Mouse (Mus musculus): ENCODE results near the gene Tmem56. TPM values are rescaled to one million over a fixed set of nuclear protein-coding genes. Genes with fewer than 3 reads are reported as not detected.

The Tmem56 gene
- total and polyA plus RNA-seq, 2 experiments = 24.1 to 150 TPM

DNA sequence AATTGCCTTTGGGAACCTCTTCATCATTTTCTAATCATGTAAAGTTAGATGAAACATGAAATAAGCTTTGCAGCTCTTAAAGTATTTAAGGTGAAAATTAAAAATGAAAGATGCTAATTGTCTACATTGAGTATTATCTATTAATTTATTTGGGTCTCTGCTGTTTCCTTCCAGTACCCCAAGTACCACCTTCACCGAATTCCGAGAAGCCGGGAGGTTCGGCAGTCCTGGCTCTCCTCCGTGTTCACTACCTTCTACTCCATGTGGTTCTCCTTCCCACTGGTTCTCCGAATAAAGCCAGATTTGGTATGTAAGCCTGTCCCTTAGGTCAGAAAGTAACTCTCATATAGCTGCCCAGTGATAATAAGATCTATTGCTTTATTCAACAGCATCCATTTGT, 37.0 kb upstream of the Tmem56 start:
- H3K27ac ChIP-seq (replicated peaks; ENCODE audit: insufficient read depth, low read depth, low read length) = no peak overlapping the region
- peaks cover 3% of the 10 kb centered on the region; the same call in 1 of the 2 replicates for H3K79me2 ChIP-seq (ENCODE audit: control insufficient read depth, insufficient read depth, low read length)
- 95% methylated on average over 6 of the region's 6 CpGs for WGBS
- no peak for DNase-seq (ENCODE audit: extremely low read depth, low read depth, low spot score)
- no peaks in the 10 kb centered on the region for H3K27me3 ChIP-seq (ENCODE audit: control insufficient read depth, insufficient read depth, low read length)
- H3K4me3 ChIP-seq (ENCODE audit: insufficient read depth, low read depth, low read length) = no peak overlapping the region
- H3K36me3 ChIP-seq (ENCODE audit: control insufficient read depth, insufficient read depth, low read length) = peaks cover 12% of the 10 kb centered on the region
- H3K4me1 ChIP-seq (ENCODE audit: control insufficient read depth, insufficient read depth, low read length) = no peaks in the 10 kb centered on the region
- no peak overlapping the region for H3K9ac ChIP-seq (ENCODE audit: low read depth, low read length)
- TF ChIP-seq CTCF (IDR thresholded peaks at IDR 0.05; ENCODE audit: low read depth, low read length) (no peak), POLR2A (IDR thresholded peaks at IDR 0.05; ENCODE audit: extremely low read depth, insufficient read depth, low read length) (no peak)

DNA sequence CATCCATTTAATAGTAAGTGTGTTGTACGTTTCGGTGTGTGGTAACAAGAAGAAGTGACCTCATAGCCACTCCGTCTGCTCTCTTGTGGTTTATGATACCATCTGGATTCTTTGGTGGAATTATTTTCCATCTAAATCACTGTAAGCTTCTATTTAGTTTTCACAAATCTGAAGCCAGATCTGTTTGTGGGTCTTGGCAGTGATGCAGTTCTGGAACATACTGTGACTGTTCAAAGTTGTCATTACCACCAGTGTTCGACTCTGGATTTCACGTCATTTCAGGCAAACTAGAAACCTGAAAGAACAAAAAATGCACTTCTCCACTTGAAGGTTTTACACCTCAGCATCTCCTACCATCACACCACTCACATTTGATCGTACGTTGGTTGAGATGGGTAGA, 32.6 kb upstream of the Tmem56 start:
- Histone ChIP-seq H3K79me2 (ENCODE audit: control insufficient read depth, insufficient read depth, low read length) (0 out of 2 replicates have a peak, but pooled peaks cover 3% of the 10 kb centered on the region), H3K4me3 (ENCODE audit: insufficient read depth, low read depth, low read length) (no peak overlapping the region), H3K27ac (replicated peaks; ENCODE audit: insufficient read depth, low read depth, low read length) (no peak overlapping the region), H3K4me1 (ENCODE audit: control insufficient read depth, insufficient read depth, low read length) (no peaks in the 10 kb centered on the region), H3K9ac (ENCODE audit: low read depth, low read length) (no peak overlapping the region), H3K27me3 (ENCODE audit: control insufficient read depth, insufficient read depth, low read length) (no peaks in the 10 kb centered on the region), H3K36me3 (ENCODE audit: control insufficient read depth, insufficient read depth, low read length) (peaks cover 8% of the 10 kb centered on the region; the same call in 1 of the 2 replicates)
- TF ChIP-seq CTCF (IDR thresholded peaks at IDR 0.05; ENCODE audit: low read depth, low read length) (no peak), POLR2A (IDR thresholded peaks at IDR 0.05; ENCODE audit: extremely low read depth, insufficient read depth, low read length) (no peak)
- DNase-seq (ENCODE audit: extremely low read depth, low read depth, low spot score) = no peak
- WGBS = 98% methylated on average over 7 of the region's 7 CpGs

DNA sequence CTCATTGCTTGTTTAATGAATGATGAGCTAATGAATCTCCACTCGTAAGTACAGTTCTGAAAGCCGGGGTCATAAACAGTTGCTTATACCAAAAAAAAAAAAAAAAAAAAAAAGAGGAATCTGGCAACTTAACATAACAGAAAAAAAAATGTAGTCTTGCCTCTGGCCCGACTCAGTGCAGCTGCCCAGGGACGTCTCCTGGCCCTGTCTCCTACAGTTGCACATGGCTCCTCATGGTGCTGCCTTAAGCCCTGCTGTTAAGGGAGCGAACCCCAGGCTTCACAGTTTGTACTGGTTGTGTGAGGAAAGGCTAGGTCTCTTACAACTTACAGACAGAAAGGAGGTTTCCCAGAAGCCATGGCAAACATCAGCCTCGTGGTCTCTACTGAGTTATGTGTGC, 31.3 kb upstream of the Tmem56 start:
- 84% methylated on average over 6 of the region's 6 CpGs for WGBS
- H3K27ac ChIP-seq (replicated peaks; ENCODE audit: insufficient read depth, low read depth, low read length) = no peak overlapping the region

DNA sequence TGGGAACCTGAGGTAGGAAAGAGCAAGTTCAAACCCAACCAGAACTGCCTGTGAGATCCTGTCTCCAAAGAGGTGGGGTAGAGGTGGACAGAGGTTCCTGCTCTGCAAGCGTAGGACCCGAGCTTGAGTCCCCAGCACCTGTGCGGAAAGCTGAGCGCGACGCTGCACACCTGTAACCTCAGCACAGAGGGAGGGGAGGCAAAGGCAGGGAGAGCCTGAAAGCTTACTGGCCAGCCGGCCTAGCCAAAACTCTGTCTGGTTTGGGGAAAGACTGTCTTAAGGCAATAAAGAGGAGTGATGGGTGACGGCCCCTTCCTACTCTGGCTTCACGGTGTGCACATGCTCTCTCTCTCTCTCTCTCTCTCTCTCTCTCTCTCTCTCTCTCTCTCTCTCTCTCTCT, 30.1 kb upstream of the Tmem56 start:
- H3K36me3 ChIP-seq (ENCODE audit: control insufficient read depth, insufficient read depth, low read length) = peaks cover 5% of the 10 kb centered on the region; the same call in 1 of the 2 replicates
- 88% methylated on average over 9 of the region's 9 CpGs for WGBS
- no peaks in the 10 kb centered on the region for H3K27me3 ChIP-seq (ENCODE audit: control insufficient read depth, insufficient read depth, low read length)
- H3K9ac ChIP-seq (ENCODE audit: low read depth, low read length) = no peak overlapping the region
- no peaks in the 10 kb centered on the region; the same call in 1 of the 2 replicates for H3K79me2 ChIP-seq (ENCODE audit: control insufficient read depth, insufficient read depth, low read length)
- H3K4me1 ChIP-seq (ENCODE audit: control insufficient read depth, insufficient read depth, low read length) = no peaks in the 10 kb centered on the region
- H3K4me3 ChIP-seq (ENCODE audit: insufficient read depth, low read depth, low read length) = no peak overlapping the region
- no peak overlapping the region for H3K27ac ChIP-seq (replicated peaks; ENCODE audit: insufficient read depth, low read depth, low read length)
- DNase-seq (ENCODE audit: extremely low read depth, low read depth, low spot score) = no peak
- TF ChIP-seq POLR2A (IDR thresholded peaks at IDR 0.05; ENCODE audit: extremely low read depth, insufficient read depth, low read length) (no peak), CTCF (IDR thresholded peaks at IDR 0.05; ENCODE audit: low read depth, low read length) (no peak)

More for the DNA sequence above, 31.3 kb upstream of the Tmem56 start:
- Histone ChIP-seq H3K4me1 (ENCODE audit: control insufficient read depth, insufficient read depth, low read length) (no peaks in the 10 kb centered on the region), H3K9ac (ENCODE audit: low read depth, low read length) (no peak overlapping the region), H3K36me3 (ENCODE audit: control insufficient read depth, insufficient read depth, low read length) (peaks cover 5% of the 10 kb centered on the region; the same call in 1 of the 2 replicates), H3K4me3 (ENCODE audit: insufficient read depth, low read depth, low read length) (no peak overlapping the region), H3K79me2 (ENCODE audit: control insufficient read depth, insufficient read depth, low read length) (0 out of 2 replicates have a peak, but pooled peaks cover 3% of the 10 kb centered on the region), H3K27me3 (ENCODE audit: control insufficient read depth, insufficient read depth, low read length) (no peaks in the 10 kb centered on the region)
- no peak for TF ChIP-seq CTCF (IDR thresholded peaks at IDR 0.05; ENCODE audit: low read depth, low read length)
- no peak for TF ChIP-seq POLR2A (IDR thresholded peaks at IDR 0.05; ENCODE audit: extremely low read depth, insufficient read depth, low read length)
- DNase-seq (ENCODE audit: extremely low read depth, low read depth, low spot score) = no peak

DNA sequence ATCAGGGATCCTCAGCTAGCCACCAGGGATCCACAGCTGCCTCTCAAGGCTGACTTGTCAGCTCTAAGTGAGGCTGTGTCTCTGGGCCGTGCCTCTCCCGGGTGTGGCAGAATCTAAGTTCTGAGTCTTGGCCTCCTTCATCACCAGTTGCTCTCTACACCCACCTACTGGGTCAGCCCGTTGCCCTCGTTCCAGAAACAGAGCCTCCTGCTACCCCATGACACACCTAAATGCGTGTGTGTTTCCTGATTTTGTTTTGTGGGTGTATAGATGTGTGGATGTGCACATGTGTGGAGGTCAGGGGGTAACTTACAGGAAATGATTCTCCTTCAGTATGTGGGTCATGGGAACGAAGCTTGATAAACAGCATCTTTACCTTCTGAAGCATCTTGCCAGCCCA, 29.5 kb upstream of the Tmem56 start:
- TF ChIP-seq CTCF (IDR thresholded peaks at IDR 0.05; ENCODE audit: low read depth, low read length) (no peak), POLR2A (IDR thresholded peaks at IDR 0.05; ENCODE audit: extremely low read depth, insufficient read depth, low read length) (no peak)

DNA sequence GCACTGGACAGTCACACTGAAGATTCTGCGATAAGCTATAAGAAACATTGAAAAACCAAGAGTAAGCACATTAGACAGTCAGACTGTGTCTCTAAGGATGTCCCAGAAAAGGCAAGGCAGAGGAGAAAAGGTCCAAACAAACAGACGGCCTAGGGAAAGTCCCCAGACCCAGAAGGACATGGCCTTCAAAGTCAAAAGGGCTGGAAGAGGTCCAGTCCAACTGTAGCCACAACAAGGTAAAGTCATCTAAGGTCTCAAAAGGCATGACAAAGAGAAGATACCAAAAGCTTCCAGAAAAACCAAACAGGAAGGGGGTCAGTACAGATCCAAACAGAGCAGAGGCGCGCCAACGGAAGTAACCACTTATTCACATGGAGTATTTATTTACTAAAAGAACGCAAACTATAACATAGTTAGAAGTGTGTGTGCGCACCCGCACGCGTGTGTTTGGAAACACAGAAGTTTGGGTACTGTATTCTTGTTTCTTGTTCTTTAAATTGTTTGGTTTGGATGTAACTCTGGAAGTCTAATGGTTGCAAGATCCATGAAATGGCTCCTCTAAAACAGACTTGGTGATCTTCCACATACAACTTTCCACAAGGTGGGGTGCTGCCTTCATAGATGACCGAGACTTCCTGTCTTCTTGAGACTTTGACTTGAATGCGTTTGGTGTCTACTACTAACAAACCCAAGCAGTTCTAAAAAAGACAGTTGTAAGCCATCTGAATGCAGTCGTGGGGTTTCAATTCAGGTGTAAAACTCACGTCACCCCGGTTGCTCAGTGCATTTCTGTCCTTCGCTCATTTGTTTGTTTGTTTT, 27.2 kb upstream of the Tmem56 start:
- no peaks in the 10 kb centered on the region for H3K27me3 ChIP-seq (ENCODE audit: control insufficient read depth, insufficient read depth, low read length)
- 86% methylated on average over 16 of the region's 16 CpGs for WGBS
- peaks cover 7% of the 10 kb centered on the region; the same call in 1 of the 2 replicates for H3K36me3 ChIP-seq (ENCODE audit: control insufficient read depth, insufficient read depth, low read length)
- H3K4me1 ChIP-seq (ENCODE audit: control insufficient read depth, insufficient read depth, low read length) = no peaks in the 10 kb centered on the region
- no peak overlapping the region for H3K4me3 ChIP-seq (ENCODE audit: insufficient read depth, low read depth, low read length)
- no peak for DNase-seq (ENCODE audit: extremely low read depth, low read depth, low spot score)
- no peak overlapping the region for H3K27ac ChIP-seq (replicated peaks; ENCODE audit: insufficient read depth, low read depth, low read length)
- H3K79me2 ChIP-seq (ENCODE audit: control insufficient read depth, insufficient read depth, low read length) = no peaks in the 10 kb centered on the region; the same call in 1 of the 2 replicates
- no peak overlapping the region for H3K9ac ChIP-seq (ENCODE audit: low read depth, low read length)
- 0 out of 2 replicates have a peak, but pooled peaks have one; percentile 8 for TF ChIP-seq CTCF (IDR thresholded peaks at IDR 0.05; ENCODE audit: low read depth, low read length)
- TF ChIP-seq POLR2A (IDR thresholded peaks at IDR 0.05; ENCODE audit: extremely low read depth, insufficient read depth, low read length) = no peak

More for the DNA sequence above, 29.5 kb upstream of the Tmem56 start:
- no peak for DNase-seq (ENCODE audit: extremely low read depth, low read depth, low spot score)
- H3K4me1 ChIP-seq (ENCODE audit: control insufficient read depth, insufficient read depth, low read length) = no peaks in the 10 kb centered on the region
- no peak overlapping the region for H3K9ac ChIP-seq (ENCODE audit: low read depth, low read length)
- 85% methylated on average over 6 of the region's 6 CpGs for WGBS
- no peak overlapping the region for H3K27ac ChIP-seq (replicated peaks; ENCODE audit: insufficient read depth, low read depth, low read length)
- peaks cover 5% of the 10 kb centered on the region; the same call in 1 of the 2 replicates for H3K36me3 ChIP-seq (ENCODE audit: control insufficient read depth, insufficient read depth, low read length)
- H3K4me3 ChIP-seq (ENCODE audit: insufficient read depth, low read depth, low read length) = no peak overlapping the region
- no peaks in the 10 kb centered on the region; the same call in 1 of the 2 replicates for H3K79me2 ChIP-seq (ENCODE audit: control insufficient read depth, insufficient read depth, low read length)
- H3K27me3 ChIP-seq (ENCODE audit: control insufficient read depth, insufficient read depth, low read length) = no peaks in the 10 kb centered on the region
